Mouse (Mus musculus) lung, adult 2 months (tissue): ENCODE results near the gene Pbx4.

Experiments used
- CTCF ChIP-seq: fragments of 200-500 bp; IDR thresholded peaks from 2 replicates; pipeline ENCODE4 v1.5.1; 2011; ENCODE audit warnings: mild to moderate bottlenecking, low read length, control low read depth; ENCODE audit not compliant: insufficient read depth
- POLR2A ChIP-seq: fragments of 200-500 bp; IDR thresholded peaks from 2 replicates; pipeline ENCODE4 v1.6.1; 2011; ENCODE audit warnings: low read depth, mild to moderate bottlenecking, control low read depth, low read length, borderline replicate concordance; ENCODE audit errors: extremely low read depth

GRCm38 (mm10) chr8:69797661-69798060 lies 34.6 kb upstream of the Pbx4 start:
- TF ChIP-seq CTCF, result no peak
- no peak for TF ChIP-seq POLR2A
